Mouse (Mus musculus): ENCODE measurements around the gene Inpp5f. TPM values are rescaled to one million over a fixed set of nuclear protein-coding genes. Genes with fewer than 3 reads are reported as not detected.

Gene Inpp5f
- polyA plus RNA-seq, 1 experiment from 2014 or later: 97.5 TPM

GRCm38 (mm10) chr7:128743898-128744297 is 132.8 kb downstream of the Inpp5f start:
- H3K36me3 ChIP-seq (ENCODE audit: control insufficient read depth, insufficient read depth, low read length): no peaks in the 10 kb centered on the region
- no peak for ATAC-seq (ENCODE audit: insufficient read depth, low FRiP score, low TSS enrichment)
- H3K27me3 ChIP-seq (ENCODE audit: control insufficient read depth, insufficient read depth, low read length): no peaks in the 10 kb centered on the region
- no peak for DNase-seq (ENCODE audit: low spot score)
- H3K27ac ChIP-seq (ENCODE audit: low read depth, low read length): no peak overlapping the region
- H3K4me2 ChIP-seq (ENCODE audit: low read depth): peak overlapping the region; percentile 51
- H3K4me1 ChIP-seq (ENCODE audit: control insufficient read depth, insufficient read depth, low read length): peaks cover 8% of the 10 kb centered on the region
- H3K9ac ChIP-seq (ENCODE audit: low read length): no peak overlapping the region
- WGBS: 58% methylated on average over 2 of the region's 2 CpGs
- H3K9me3 ChIP-seq (ENCODE audit: control insufficient read depth, low read length): no peaks in the 10 kb centered on the region
- no peak overlapping the region for H3K4me3 ChIP-seq (ENCODE audit: low read depth, low read length)

DNA sequence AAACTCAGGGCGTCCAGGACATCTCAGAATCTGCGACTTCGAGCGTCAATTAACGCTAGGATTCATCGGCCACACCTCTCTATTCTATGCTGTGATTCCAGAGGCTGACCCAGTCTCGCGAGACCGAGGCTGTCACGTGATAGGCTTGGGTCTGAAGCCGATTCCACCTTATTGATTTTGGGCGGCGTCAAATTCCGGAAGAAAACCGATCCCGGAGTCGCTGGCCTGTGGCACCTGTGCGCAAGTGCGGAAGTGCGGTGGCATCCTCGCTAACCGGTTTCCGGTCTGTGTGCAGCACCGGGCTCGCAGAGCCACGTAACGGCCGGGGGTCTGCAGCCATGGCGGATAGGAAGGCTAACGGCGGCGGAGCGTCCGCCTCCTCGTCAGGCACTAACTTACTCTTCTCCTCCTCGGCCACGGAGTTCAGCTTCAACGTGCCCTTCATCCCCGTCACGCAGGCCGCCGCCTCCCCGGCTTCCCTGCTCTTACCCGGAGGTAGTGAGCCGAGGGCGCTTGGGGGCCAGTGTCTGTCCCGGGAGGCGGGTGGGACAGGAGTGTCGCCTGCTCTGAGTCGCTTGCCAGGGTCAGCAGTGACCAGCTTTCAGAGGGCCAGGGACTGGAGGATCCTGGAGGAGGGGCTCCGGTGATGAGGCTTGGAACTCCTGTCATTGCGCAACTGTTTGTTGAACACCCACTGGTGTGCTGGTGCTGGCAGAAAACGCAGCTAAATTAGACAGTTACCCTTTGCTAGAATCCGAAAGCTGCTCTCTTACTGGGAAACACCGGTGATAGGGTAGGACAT is 133.8 kb downstream of the Inpp5f start, which contains the start of gene Sec23ip:
Gene Sec23ip, plus strand, starts transcription at position 260 of the 802 bp plus-strand sequence.
- H3K36me3 ChIP-seq (ENCODE audit: control insufficient read depth, insufficient read depth, low read length): peaks cover under 1% of the 10 kb centered on the region; the same call in 1 of the 2 replicates
- WGBS: under 1% methylated on average over 55 of the region's 55 CpGs
- peaks cover 7% of the 10 kb centered on the region for H3K4me1 ChIP-seq (ENCODE audit: control insufficient read depth, insufficient read depth, low read length)
- H3K27ac ChIP-seq (ENCODE audit: low read depth, low read length): no peak within 1 kb of the TSS
- H3K27me3 ChIP-seq (ENCODE audit: control insufficient read depth, insufficient read depth, low read length): no peaks in the 10 kb centered on the region
- DNase-seq (ENCODE audit: low spot score): peak; percentile 98
- ATAC-seq (ENCODE audit: insufficient read depth, low FRiP score, low TSS enrichment): peak; percentile 87
- no peaks in the 10 kb centered on the region for H3K9me3 ChIP-seq (ENCODE audit: control insufficient read depth, low read length)
- peak within 1 kb of the TSS; percentile 81 for H3K4me2 ChIP-seq (ENCODE audit: low read depth)
- H3K4me3 ChIP-seq (ENCODE audit: low read depth, low read length): peak within 1 kb of the TSS; percentile 64
- peak within 1 kb of the TSS; percentile 84 for H3K9ac ChIP-seq (ENCODE audit: low read length)

Other genes with a start within 250 kb of the Inpp5f start
- 12.4 and 12.7 TPM in 2 replicates for gene Rgs10, start 192.6 kb upstream of the Inpp5f start, polyA plus RNA-seq (2014; fragmentation: Nextera tagmentation; extraction: Ambion mirVana)
- 32.2 and 39.8 TPM in 2 replicates for gene Tial1, start 149.6 kb upstream of the Inpp5f start, polyA plus RNA-seq (2014; fragmentation: Nextera tagmentation; extraction: Ambion mirVana)
- gene Bag3, start 87.7 kb upstream of the Inpp5f start, polyA plus RNA-seq (2014; fragmentation: Nextera tagmentation; extraction: Ambion mirVana): 6.0 and 7.2 TPM in 2 replicates
- gene Mcmbp, start 129.2 kb downstream of the Inpp5f start, polyA plus RNA-seq (2014; fragmentation: Nextera tagmentation; extraction: Ambion mirVana): 70.9 and 73.0 TPM in 2 replicates
- 45.5 and 47.8 TPM in 2 replicates for gene Sec23ip, start 133.6 kb downstream of the Inpp5f start, polyA plus RNA-seq (2014; fragmentation: Nextera tagmentation; extraction: Ambion mirVana)